Mouse (Mus musculus) frontal cortex, postnatal 14 days (tissue): Measurements from ENCODE around the gene Trpm8.

Experiments
- DNase-seq, 2 experiments: peaks; one replicate each; pipeline ENCODE4 v3.0.0; 2022; ENCODE audit warnings: low spot score in 2 of 2

The Trpm8 gene

GRCm38 (mm10) chr1:88301121-88302014 is 23.9 kb downstream of the Trpm8 start:
- no peak for DNase-seq

- no peak for DNase-seq
Measured at GRCm38 (mm10) chr1:88302057-88302740, 24.7 kb downstream of the Trpm8 start.

- DNase-seq = no peak
Measured at GRCm38 (mm10) chr1:88303762-88304161, 26.3 kb downstream of the Trpm8 start.

GRCm38 (mm10) chr1:88304261-88304985 is 27.0 kb downstream of the Trpm8 start:
- DNase-seq = no peak

GRCm38 (mm10) chr1:88305018-88305795 is 27.7 kb downstream of the Trpm8 start:
- no peak for DNase-seq

GRCm38 (mm10) chr1:88306543-88306942 is 29.1 kb downstream of the Trpm8 start:
- no peak for DNase-seq

- DNase-seq = no peak
Measured at GRCm38 (mm10) chr1:88307180-88307579, 29.7 kb downstream of the Trpm8 start.

GRCm38 (mm10) chr1:88309020-88309419 is 31.6 kb downstream of the Trpm8 start:
- no peak for DNase-seq

GRCm38 (mm10) chr1:88309905-88310304 is 32.4 kb downstream of the Trpm8 start:
- no peak for DNase-seq

- no peak for DNase-seq
Measured at GRCm38 (mm10) chr1:88310349-88310748, 32.9 kb downstream of the Trpm8 start.

- no peak for DNase-seq
Measured at GRCm38 (mm10) chr1:88317279-88317678, 39.8 kb downstream of the Trpm8 start.

GRCm38 (mm10) chr1:88318531-88319060 is 41.1 kb downstream of the Trpm8 start:
- peak in 1 of 2 experiments; percentile 58 for DNase-seq

GRCm38 (mm10) chr1:88320821-88321395 is 43.4 kb downstream of the Trpm8 start:
- no peak for DNase-seq

GRCm38 (mm10) chr1:88322146-88322545 is 44.7 kb downstream of the Trpm8 start:
- no peak for DNase-seq

- DNase-seq = no peak
Measured at GRCm38 (mm10) chr1:88323101-88323500, 45.6 kb downstream of the Trpm8 start.

- DNase-seq = no peak
Measured at GRCm38 (mm10) chr1:88339481-88339880, 62.0 kb downstream of the Trpm8 start.

- no peak for DNase-seq
Measured at GRCm38 (mm10) chr1:88342615-88343014, 65.2 kb downstream of the Trpm8 start.

GRCm38 (mm10) chr1:88345580-88345979 is 68.1 kb downstream of the Trpm8 start:
- DNase-seq = no peak

GRCm38 (mm10) chr1:88348496-88349005 is 71.1 kb downstream of the Trpm8 start:
- DNase-seq = no peak

GRCm38 (mm10) chr1:88350761-88351160 is 73.3 kb downstream of the Trpm8 start:
- no peak for DNase-seq

GRCm38 (mm10) chr1:88355025-88355424 is 77.6 kb downstream of the Trpm8 start:
- no peak for DNase-seq
